Mouse (Mus musculus) left cerebral cortex, adult 18-20 months (tissue): Measurements from ENCODE around the gene Pxmp2. TPM values are rescaled to one million over a fixed set of nuclear protein-coding genes. Genes with fewer than 3 reads are reported as not detected.

ENCODE experiments used
- DNase-seq, 2 experiments: peaks; one replicate each; pipeline ENCODE4 v3.0.0; 2021 to 2022; ENCODE audit warnings: low spot score in 2 of 2, mixed read lengths in 1 of 2
- long read RNA-seq, 2 experiments: library from polyadenylated mRNA; stranded (forward); transcript quantifications; one replicate each; pipeline ENCODE4 v2.0.0; 2021
- total RNA-seq, 2 experiments: library from RNA; stranded (reverse); gene quantifications; 2 replicates each; pipeline ENCODE4 v1.2.3; 2021

Gene Pxmp2
- 1 to 10 TPM; 7.9 to 9.5 TPM for total RNA-seq
- long read RNA-seq, experiment 1, partial matches to known transcripts: 0 of 4 reads
- long read RNA-seq, experiment 1, other reads (novel, unspliced or antisense): 0 of 4 reads
- long read RNA-seq, experiment 2, transcript Pxmp2-201 (5 exons, 1,041 nt): major isoform, 6 of 6 reads
- long read RNA-seq, experiment 2, partial matches to known transcripts: 0 of 6 reads
- long read RNA-seq, experiment 2, other reads (novel, unspliced or antisense): 0 of 6 reads

GRCm38 (mm10) chr5:110285770-110286445 lies at the start of gene Pxmp2, which contains the start of gene Pole:
Gene Pxmp2, minus strand, starts transcription at chr5:110286186.
Gene Pole, plus strand, starts transcription at chr5:110286306.
- peak; percentile 79 to 86 for DNase-seq

- DNase-seq: no peak
Observed at GRCm38 (mm10) chr5:110330508-110330907, 44.5 kb upstream of the Pxmp2 start.

- no peak for DNase-seq
Observed at GRCm38 (mm10) chr5:110313127-110313526, 27.1 kb upstream of the Pxmp2 start.

- no peak for DNase-seq
Observed at GRCm38 (mm10) chr5:110308861-110309260, 22.9 kb upstream of the Pxmp2 start.

GRCm38 (mm10) chr5:110300591-110300990 lies 14.6 kb upstream of the Pxmp2 start:
- no peak for DNase-seq

GRCm38 (mm10) chr5:110296637-110297036 lies 10.7 kb upstream of the Pxmp2 start:
- no peak for DNase-seq

GRCm38 (mm10) chr5:110291649-110292048 lies 5.7 kb upstream of the Pxmp2 start:
- DNase-seq: no peak

- DNase-seq: no peak
Observed at GRCm38 (mm10) chr5:110287084-110287475, 1.1 kb upstream of the Pxmp2 start.

- DNase-seq: no peak
Observed at GRCm38 (mm10) chr5:110286446-110287083, 579 bp upstream of the Pxmp2 start.

GRCm38 (mm10) chr5:110285156-110285555 lies 830 bp downstream of the Pxmp2 start:
- no peak for DNase-seq

GRCm38 (mm10) chr5:110284536-110284935 lies 1.4 kb downstream of the Pxmp2 start:
- DNase-seq: peak in 1 of 2 experiments; percentile 35

- no peak for DNase-seq
Observed at GRCm38 (mm10) chr5:110281984-110282383, 4.0 kb downstream of the Pxmp2 start.

GRCm38 (mm10) chr5:110276910-110277309 lies 9.1 kb downstream of the Pxmp2 start:
- no peak for DNase-seq

- DNase-seq: no peak
Observed at GRCm38 (mm10) chr5:110276391-110276790, 9.6 kb downstream of the Pxmp2 start.

- DNase-seq: no peak
Observed at GRCm38 (mm10) chr5:110274846-110275245, 11.1 kb downstream of the Pxmp2 start.

- no peak for DNase-seq
Observed at GRCm38 (mm10) chr5:110274147-110274546, 11.8 kb downstream of the Pxmp2 start.

GRCm38 (mm10) chr5:110270242-110270641 lies 15.7 kb downstream of the Pxmp2 start:
- DNase-seq: no peak

GRCm38 (mm10) chr5:110269141-110270101 lies 16.6 kb downstream of the Pxmp2 start, which contains the start of gene Pgam5:
Gene Pgam5, minus strand, starts transcription at chr5:110269913.
- peak; percentile 84 to 88 for DNase-seq

GRCm38 (mm10) chr5:110266941-110267340 lies 19.0 kb downstream of the Pxmp2 start:
- DNase-seq: no peak

GRCm38 (mm10) chr5:110244091-110244490 lies 41.9 kb downstream of the Pxmp2 start:
- DNase-seq: no peak

GRCm38 (mm10) chr5:110232346-110232745 lies 53.6 kb downstream of the Pxmp2 start:
- no peak for DNase-seq
